Mouse (Mus musculus): Measurements from ENCODE around the gene Slc35e4.

The Slc35e4 gene

DNA sequence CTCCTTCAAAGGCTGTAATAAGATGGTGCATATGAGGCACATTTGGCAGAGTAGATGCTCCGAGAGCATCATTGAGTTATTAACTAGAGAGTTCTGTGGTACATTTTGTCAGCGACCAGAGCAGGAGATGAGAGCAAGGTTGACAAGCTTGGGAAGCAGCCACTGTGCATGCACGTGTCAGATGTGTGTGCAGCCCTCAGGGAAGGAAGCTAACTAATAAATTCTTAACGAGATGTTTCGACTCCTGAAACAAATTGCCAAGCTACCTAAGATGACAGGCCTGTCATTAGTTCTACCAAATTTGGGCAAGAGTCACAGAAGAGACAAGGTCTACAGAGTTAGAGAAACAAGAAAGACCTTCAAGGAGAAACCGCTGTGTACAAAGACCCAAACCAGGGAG is 50.1 kb downstream of the Slc35e4 start:
- peak; percentile 52 for DNase-seq (ENCODE audit: inconsistent ontology term)

GRCm38 (mm10) chr11:3863454-3864112 is 50.9 kb downstream of the Slc35e4 start, which contains the start of gene Osbp2:
Gene Osbp2 (minus strand): TSS chr11:3863903.
- peak; percentile 89 for DNase-seq (ENCODE audit: inconsistent ontology term)

DNA sequence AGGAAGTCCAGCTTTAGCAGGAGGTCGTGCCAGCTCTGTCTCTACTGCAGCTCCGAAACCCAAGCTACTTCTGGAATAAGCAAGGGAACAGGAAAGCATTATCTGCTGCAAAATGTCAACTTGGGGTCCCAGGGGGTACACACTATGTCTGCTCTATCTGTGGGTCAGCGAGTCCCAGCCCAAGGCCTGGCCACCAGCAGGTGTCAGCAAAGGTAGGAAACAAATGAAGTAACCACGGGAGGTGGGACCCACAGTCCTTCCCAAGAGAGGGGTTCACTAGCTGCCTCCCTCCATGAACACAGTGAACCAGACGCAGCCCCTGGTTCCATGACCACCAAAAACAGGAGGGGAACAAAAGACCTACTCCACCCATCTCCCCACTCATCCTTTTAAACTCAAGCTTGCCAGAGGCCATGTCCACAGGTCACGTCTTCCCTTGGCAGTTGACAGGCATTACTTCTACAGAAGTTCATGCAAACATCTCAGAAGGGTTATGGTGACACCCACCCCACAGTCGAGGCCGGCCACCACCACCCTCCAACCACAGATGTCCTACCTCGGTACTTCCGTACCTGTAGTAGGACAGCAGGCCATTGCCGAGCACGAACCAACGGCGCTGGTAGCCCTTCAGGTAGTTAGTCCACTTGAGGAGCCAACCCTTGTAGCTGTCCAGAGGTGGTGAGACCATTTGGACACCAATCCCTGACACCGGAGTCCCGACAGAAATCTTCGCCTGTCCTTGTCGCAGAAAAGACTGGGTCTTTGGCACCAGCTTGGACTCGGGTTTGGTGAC is 51.6 kb downstream of the Slc35e4 start:
- no peak for DNase-seq (ENCODE audit: inconsistent ontology term)

GRCm38 (mm10) chr11:3860361-3860760 is 54.1 kb downstream of the Slc35e4 start:
- no peak for DNase-seq (ENCODE audit: inconsistent ontology term)

GRCm38 (mm10) chr11:3859778-3860177 is 54.7 kb downstream of the Slc35e4 start:
- no peak for DNase-seq (ENCODE audit: inconsistent ontology term)

DNA sequence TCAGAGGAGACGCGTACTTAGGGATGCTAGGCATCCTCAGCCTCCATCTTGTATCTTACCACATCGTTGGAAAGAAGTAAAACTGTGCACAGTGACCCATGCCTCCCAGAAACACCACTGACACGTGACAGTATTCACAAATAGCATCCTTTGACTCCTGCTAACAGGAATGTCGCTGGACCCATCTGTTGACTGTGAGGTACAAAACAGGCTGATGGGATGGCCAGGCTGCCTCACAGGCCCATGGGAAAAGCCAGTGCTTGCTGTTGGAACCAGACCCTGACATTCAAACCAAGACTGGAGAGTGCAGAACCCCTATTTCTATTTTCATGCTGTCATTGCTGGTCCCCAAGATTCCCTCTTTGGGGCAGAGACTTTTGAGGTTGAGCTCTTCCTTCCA is 56.6 kb downstream of the Slc35e4 start:
- DNase-seq (ENCODE audit: inconsistent ontology term) = no peak
